Mouse (Mus musculus): Measurements from ENCODE around the gene Slc26a1. TPM values are rescaled to one million over a fixed set of nuclear protein-coding genes. Genes with fewer than 3 reads are reported as not detected.
"Not testable (repeated sequence)": the region's sequence is repeated elsewhere in the genome, so short reads cannot be mapped to it uniquely, and the experiment has no call there.

Gene Slc26a1
- total RNA-seq, 1 experiment from 2014 or later: 0.15 TPM

DNA sequence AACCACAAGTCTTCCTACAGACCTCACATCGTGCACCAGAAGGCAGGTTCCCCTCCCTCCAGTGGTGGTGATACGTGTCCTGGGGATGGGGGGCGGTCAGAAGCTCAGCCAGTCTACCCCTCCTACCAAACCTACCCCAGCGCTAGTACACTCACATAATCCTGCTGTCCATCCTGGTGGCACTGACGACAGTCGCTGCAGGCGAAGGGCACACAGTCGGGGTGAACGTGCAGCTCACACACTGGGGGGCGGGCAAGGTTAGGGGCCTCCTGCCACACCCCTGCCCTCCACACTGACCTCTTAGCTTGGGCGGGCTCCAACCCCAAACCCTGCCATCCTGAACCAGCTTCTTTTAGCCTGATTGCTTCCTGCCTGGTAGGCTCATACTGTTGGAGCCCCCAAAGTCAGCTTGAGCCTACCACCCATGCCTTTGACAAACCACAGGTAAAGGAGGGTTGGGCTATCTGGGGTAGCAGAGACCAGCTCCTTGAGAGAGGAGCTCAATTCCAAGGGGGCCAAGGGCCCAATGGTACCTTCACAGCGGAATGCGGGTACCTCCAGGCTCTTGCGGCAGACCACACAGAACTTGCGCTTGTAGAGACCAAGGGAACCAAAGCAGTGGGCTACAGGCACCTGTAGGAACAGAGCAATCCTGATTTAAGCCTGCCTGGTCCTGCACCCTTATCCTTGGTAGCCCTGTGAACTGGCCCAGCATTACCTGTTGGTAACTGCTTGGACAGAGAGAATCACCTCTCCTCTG lies 19.3 kb downstream of the Slc26a1 start:
- no peak for DNase-seq

DNA sequence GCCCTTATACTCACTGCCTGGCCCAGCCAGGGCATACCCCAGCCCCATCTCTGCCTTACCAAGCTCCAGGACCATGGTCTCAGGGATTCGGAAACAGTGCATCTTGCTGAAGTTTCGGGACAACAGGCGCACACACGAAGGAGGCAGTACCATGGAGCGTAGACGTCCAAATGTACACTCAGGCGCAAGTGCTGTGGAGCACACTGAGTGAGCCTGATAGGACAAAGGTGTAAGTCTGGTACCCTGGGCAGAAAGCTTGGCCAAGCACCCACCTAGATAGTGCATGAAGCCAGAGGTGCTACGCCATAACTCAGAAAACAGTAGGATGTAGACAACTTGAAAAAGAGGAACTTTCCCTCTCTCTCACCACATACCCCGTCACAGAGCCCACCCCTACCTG lies 20.0 kb downstream of the Slc26a1 start:
- no peak for DNase-seq

DNA sequence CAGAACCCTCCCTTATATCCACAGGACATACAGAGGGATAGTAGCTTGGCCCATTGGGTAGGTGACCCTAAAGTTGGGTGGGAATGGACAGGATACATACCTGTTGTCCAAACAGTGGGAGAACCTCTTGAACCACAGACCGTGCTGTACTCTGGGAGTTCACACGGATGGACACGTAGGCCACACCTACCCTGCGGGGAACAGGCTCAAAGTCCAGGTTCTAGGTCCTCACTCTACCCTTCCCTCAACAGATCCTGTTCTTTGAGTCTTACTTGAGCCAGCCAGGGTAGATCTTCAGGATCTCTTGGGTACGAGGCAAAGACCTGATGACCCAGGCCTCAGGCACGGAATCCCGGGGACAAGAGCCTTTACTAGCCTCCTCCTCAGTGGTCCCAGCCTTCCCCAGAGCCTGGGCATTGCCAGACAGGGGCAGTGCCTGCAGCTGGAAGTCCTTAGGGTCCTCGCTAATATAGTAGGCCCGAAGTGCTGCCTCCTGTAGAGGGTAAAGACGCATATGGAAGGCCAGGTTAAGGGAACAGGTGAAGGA lies 20.9 kb downstream of the Slc26a1 start:
- no peak for DNase-seq

DNA sequence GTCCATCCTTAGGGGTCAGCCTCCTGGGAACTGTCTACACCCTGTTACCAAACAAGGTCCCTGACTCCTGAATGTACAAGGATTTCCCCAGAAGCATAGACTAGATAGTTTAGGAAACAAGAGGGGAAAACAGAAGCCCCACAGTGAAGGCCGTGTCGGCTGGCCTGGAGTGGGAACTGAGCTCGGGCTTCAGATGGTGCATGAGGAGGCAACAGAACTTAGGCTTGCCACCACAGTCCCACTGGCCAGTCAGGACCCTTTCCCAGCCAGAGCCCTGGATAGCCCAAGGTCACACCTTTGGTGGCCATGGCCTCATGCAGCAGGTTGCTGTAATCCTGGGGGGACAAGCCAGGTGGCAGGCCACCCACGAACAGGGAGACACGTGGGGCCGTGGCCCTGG lies 22.0 kb downstream of the Slc26a1 start:
- no peak for DNase-seq

DNA sequence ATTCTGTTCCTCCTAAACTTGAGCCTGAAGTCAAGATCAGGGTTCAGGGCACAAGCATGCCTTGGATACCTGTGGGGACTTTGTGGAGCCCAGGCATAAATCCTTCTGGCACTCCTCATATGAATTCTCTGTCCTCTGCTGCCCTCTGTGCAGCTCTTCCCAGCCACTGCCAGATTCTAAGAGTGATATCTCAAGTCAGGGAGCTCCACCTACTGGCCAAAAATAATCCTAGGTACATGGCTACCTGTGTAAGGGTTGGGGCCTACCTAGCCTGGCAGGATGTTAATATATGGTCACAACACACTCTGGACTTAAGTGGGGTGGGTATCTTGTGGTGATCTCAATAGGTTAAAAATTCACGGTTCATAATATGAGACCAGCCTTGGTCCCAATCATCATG lies 23.5 kb downstream of the Slc26a1 start:
- DNase-seq: peak; percentile 26

DNA sequence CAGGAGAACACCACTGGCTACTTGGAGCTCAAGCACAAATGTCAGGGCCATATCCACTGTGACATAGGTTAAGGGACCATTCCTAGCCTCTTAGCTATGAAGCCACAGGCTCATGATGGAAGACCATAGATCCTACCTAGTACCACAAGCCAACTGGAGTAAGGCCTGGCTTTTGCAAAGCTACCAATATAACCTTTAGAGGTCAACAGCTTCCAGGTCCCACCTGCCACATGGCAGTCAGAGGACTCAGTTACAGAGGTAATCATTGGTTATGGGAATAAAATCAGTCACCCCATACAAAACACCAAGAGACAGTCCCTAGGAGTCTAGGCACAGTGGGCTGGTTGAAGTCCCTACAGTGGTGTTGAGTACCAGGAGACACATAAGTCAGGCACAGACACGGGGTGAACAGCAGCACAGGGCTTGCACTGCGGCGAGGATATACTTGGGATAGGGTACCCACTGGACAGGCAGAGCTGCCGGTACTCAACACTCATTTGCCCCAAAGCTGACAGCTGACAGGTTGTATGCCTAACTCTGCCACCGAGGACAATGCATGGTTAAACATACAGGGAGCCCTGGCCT lies 24.1 kb downstream of the Slc26a1 start:
- no peak for DNase-seq

DNA sequence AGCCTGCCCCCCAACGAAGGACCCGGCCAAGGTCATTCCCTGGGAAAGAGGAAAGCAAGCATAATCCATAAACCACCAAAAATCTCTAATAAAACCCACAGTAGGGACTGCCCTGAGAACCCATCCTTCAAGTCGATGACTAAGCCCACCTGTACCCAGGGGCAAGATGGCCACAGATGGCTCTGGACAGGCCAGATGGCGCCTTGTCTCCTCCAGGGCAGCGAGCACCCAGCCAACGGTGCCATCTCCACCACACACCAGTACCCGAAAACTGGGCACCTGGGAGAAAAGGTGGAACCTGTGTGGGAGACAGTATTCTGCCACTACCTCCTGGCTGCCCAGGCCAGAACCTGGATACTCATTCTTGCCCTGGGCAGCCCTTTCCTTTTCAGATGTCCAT lies 25.0 kb downstream of the Slc26a1 start:
- DNase-seq: no peak

DNA sequence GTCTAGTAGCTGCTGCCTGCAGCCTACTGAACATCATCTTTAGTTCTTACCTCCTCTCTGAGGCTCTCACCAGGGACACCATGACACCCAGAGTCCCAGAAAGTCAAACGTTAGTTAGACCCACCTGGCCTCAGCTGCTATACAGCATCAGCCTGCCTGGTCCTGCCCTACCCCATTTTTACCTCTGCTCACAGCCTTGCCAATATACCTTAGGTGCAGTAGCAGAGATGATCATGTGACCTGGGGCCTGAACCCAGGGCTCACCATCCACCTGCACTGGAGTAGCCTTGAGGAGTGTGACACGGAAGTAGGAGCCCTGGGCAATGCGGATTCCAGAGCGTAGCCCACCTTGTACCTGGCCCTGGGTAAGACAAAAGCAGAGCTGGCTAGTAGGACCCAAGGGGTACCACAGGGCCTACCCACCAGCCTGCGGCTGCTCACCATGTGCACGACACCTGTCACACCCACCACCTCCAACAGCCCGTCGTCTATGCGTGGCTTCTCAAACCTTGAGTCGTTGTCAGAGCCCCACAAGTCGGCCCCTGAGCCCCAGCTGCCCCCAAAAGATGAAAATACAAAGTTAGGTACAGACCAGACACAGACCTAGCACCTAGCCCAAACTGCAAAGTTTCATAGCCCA lies 26.3 kb downstream of the Slc26a1 start:
- no peak for DNase-seq

DNA sequence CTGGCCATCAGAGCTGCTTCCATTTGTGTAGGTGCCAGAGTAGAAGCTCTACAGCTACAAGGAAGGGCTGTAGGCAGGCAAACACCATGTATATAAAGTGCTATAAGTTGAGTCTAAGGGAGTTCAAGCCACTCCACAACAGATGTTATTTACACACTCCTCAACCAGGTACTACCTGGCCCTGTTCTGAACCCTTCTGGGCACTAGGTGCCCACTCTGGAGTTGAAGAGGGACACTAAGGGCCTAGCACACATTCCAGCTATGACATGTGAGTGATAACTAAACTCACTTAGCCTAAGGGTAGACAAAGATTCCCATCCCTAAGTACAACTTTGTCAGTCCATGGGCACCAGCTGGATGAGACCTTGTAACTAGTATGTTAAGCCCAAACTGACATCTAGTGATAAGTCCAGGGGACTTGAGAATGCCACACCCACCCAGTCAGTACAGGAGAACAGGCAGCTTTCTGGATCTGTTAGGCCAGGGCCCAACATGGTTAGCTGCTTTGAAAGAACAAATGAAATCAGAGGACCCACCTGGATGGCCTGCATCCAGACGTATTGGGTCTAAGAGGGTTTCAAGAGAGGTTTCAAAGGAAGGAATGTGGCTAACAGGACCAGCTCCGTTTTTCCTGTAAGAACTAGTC lies 27.4 kb downstream of the Slc26a1 start:
- no peak for DNase-seq

DNA sequence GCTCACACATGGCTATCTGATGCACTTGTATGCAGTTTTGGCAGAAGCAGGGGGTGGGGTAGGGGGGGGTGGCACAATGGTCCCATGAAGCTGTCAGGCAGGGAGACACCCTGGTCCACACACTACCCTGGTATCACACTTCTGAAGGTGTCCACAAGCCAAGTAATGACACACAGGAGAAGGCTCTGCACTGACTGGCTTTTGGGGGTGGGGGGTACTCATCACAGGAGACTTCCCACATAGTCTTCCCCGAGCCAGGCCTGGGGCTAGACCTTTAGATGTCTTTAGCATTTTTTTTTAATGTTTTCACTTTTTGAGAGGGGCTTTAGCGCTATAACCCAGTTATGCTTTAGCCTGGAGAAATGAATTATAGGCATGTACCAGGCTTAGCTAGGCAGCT lies 28.1 kb downstream of the Slc26a1 start:
- DNase-seq: no peak

DNA sequence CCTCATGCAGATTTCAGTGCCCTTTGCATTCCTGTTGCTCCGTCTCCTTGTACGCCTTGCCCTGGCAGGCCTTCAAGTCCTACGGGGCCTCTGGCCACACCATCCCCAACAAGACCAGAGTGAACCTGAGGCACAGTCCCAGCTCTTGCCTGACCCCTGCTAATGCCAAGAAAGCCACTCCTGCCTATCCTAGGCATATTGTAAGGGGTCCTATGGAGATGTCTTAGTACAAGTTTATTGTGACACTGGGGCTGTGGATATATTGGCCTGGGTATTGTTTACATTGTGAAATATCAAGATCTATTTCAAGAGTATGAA lies 29.1 kb downstream of the Slc26a1 start:
- no peak for DNase-seq

DNA sequence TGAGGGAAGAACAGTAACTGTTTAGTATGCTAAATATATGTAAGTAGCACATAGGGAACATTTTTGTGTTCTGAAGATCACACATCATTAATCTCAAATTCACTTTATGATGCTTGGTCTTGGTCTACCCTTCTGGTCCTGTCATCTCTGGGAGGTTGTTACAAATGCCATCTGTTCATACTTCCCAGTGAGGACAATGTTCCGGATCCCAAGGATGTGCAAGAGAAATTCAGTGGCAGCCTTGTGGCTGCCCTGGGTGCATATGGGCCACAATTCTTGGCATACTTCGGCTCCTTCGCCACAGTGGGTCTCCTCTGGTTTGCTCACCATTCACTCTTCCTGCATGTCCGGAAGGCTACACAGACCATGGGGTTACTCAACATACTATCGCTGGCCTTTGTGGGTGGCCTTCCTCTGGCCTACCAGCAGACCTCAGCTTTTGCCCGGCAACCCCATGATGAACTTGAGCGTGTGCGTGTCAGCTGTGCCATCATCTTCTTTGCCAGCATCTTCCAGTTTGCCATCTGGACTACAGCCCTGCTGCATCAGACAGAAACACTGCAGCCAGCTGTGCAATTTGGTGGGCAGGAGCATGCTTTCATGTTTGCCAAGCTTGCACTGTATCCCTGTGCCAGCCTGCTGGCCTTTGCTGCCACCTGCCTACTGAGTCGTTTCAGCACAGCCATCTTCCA lies 29.6 kb downstream of the Slc26a1 start:
- no peak for DNase-seq

DNA sequence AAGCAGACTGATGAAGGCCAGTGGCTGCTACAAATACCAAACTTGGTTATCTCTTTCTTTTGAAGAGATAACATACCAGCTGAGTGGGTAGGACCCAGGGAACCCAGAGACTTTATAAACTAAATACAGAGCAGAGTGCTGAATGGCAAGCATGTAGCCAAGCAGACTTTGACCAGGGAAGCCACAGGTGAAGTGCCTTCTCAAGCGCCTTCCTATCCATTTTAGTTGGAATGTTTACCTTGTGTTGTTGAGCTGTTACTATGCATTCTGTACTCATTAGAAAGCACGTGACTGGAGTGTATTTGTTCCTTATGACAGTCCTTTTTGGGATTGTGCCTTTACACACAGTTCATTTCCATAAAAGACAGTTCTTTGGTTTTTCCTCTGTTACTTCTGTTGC lies 31.7 kb downstream of the Slc26a1 start:
- no peak for DNase-seq

DNA sequence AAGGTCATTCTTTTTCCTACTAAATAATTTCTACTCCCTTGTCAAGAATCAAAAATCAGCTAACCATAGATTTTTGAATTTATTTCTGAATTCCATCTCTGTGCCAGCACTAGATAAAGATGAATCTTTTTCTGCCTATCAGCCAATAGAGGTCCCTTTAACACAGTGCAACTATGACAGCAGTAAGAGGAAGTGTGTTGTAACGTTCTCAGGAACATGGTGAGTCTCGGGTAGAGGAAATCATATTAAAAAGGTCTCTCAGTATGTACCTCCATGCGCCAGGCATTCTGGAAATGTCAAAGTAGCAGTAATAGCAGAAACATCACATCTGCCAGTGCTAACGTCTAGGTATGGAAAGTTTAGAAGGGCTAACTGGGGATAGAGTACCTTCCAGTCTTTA lies 39.2 kb downstream of the Slc26a1 start:
- no peak for DNase-seq

DNA sequence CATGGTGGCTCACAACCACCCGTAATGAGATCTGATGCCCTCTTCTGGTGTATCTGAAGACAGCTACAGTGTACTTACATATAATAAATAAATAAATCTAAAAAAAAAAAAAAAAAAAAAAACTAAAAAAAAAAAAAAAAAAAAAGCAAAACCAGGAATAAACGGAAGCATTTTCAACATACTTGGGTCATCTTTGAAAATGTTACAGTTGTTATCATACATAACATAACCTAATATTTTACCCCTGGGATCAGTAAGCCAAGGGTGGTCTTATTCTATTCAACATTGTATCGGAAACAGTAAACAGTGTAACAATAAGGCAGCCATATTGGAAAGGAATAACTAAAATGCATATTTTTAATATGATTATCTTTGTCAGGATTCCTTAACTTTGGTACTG lies 41.3 kb downstream of the Slc26a1 start:
- not testable (repeated sequence) for DNase-seq

DNA sequence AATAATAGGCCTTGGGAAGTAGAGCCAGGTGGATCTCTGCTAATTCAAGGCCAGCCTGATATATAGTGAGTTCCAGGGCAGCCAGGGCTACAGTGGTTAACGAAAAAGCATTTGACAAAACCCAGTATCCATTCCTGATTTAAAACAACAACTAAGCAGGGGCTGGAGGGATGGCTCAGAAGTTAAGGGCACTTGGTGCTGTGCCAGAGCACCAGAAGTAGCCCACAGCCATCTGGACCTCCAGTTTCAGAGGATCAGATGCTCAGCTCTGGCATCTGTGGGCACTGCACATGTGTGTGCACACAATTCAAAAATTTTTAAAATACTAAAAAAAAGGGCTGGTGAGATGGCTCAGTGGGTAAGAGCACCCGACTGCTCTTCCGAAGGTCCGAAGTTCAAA lies 41.7 kb downstream of the Slc26a1 start:
- no peak for DNase-seq

DNA sequence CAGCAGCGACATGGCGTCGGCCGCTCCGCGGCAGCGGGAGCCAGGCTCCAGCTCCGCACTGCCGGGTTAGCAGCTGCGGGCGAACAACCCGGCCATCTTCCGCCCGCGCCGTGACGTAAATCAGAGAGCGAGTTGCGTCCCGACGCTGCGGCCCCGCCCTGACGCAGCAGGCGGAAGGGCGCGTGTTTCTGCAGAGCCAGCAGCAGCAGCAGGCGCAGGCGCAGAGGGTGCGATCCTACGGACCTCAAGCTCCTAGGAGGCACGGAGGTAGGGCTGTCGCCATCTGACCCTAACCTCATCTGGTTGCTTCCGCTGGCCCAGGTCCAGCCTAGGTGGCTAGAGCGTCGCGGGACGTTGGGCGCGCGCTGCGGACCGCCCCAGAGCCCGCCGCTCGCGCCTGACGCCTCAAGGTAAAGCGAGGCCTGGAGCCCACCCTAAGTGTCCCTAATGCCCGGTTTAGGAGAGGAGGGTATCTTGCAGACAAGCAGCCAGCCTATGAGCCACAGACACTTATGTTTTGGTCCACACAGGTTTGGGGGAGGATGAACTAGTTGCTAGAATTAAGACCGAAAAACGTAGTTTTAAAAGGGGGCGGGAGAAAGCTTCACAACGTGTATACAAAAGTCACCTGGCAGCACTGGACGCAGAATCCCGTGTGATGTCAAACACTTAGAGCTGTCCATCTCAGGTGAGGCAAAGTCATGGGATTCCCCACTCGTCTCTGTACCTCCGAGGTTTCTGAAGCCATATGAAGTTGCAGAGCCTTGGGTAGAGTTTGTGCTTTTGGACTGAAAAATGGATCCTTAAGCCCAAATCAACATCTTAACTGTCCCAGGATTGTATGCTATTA lies 45.5 kb downstream of the Slc26a1 start, which contains the start of the genes Gak and Tmem175:
Gene Gak (minus strand): TSS at position 122 of the 850 bp plus-strand sequence.
Gene Tmem175 (plus strand): TSS at position 137 of the 850 bp plus-strand sequence.
- DNase-seq: peak; percentile 92

DNA sequence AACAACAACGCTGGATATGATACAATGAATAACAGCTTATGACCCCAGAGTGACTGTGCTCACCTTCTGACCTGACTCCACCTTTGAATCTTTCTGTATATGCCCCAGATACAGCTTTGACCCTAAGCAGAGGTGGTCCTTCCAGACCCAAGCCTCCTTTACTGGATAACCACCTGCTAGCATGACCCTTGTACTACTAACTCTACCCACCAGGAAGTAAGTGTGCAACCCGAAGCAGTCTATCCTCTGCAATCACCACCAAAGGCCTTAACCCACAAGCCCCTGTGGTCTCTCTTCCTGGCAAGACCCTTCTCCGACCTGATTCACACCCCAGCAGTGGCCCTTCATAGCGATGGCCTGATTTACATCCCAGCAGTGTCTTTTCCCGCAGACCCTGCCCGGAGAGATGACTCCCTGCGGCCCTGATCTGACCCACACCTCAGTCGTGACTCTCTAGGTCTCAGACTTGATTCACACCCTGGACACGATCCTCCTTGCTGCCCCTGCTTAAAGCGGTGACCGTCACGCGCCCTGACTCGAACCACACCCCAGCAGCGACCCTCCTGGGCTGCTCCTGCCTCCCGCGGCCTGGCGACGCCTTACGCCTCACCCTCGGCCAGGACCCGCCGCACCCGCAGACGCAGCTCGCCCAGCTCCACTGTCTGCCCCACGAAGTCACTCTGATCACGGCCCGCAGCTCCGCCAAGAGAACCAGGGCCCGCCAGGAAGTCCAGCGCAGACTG lies 46.3 kb downstream of the Slc26a1 start:
- DNase-seq: no peak

DNA sequence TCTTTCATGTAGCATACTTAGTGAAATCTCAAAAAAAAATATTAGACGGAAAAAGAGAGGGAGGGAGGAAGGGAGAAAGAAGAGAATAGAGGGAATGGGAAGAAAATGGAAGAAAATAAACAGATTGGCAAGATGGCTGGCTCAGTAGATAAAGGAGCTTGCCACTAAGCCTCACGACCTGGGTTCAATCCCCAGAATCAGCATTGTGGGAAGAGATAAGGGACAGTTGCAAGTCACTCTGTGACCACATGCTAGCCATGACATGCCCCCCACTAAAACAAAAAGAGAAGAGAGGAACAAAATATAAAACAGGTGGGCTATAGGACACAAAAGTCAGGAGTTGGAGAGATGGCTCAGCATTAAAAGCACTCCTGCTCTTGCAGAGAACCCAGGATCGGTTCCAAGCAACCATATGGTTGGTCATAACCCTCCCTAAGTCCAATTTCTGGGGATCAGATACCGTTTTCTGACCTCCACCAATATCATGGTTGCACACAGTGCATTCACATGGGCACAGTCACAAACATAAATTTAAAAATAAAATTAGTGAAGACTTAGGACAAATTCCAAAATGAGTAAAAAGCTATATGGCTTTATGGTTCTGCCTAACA lies 49.2 kb downstream of the Slc26a1 start:
- no peak for DNase-seq

DNA sequence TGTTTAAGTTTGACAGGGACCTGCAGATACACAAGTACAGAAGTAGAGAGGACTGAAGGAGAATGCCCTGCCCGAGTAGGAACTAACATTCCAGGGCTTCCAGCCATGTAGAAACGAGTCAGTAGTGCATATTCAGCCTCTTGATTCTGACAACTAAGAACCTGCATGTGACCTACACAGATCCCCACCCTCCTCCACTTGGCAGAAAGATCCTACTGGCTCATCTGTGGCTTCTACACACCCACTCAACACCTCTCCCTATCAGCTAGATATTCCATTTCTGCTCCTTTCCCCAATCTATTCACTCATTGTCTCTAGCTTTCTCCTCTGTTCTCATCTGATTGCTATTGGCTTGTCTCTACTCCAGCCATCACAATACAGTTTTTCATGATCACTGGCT lies 53.5 kb downstream of the Slc26a1 start:
- no peak for DNase-seq
